Mouse (Mus musculus) bone marrow macrophage, adult 2 months (primary cell): ENCODE data around the gene Tesk2. TPM values are rescaled to one million over a fixed set of nuclear protein-coding genes. Genes with fewer than 3 reads are reported as not detected.
"Not testable (repeated sequence)": the region's sequence is repeated elsewhere in the genome, so short reads cannot be mapped to it uniquely, and the experiment has no call there.

ENCODE experiments used
- H3K27ac ChIP-seq: 2 replicates; pipeline ENCODE4 v1.5.1; 2012; ENCODE audit warnings: low read depth, low read length; ENCODE audit not compliant: insufficient read depth
- H3K4me1 ChIP-seq: 2 replicates; pipeline ENCODE4 v1.6.1; 2012; ENCODE audit warnings: low read length; ENCODE audit not compliant: control insufficient read depth, insufficient read depth
- H3K4me3 ChIP-seq: 2 replicates; pipeline ENCODE4 v1.5.1; 2012; ENCODE audit warnings: mild to moderate bottlenecking, low read length, moderate library complexity; ENCODE audit not compliant: insufficient read depth
- CTCF ChIP-seq: IDR thresholded peaks from 2 replicates; pipeline ENCODE4 v1.5.1; 2012; ENCODE audit warnings: low read depth, mild to moderate bottlenecking, low read length, moderate library complexity
- POLR2A ChIP-seq: IDR thresholded peaks from 2 replicates; pipeline ENCODE4 v1.6.1; 2012; ENCODE audit warnings: mild to moderate bottlenecking, low read depth, low read length, borderline replicate concordance
- polyA plus RNA-seq: library from polyadenylated mRNA; stranded (reverse); fragments of >200 nt; gene quantifications from 2 replicates; pipeline ENCODE4 v1.2.4, GENCODE M21; 2012; ENCODE audit not compliant: missing spikeins, insufficient read depth, insufficient read length

The Tesk2 gene
- polyA plus RNA-seq, 1 experiment = 13.2 TPM

- no peak for TF ChIP-seq POLR2A
- no peak for TF ChIP-seq CTCF
- H3K27ac ChIP-seq = no peak overlapping the region
- no peaks in the 10 kb centered on the region for H3K4me1 ChIP-seq
- H3K4me3 ChIP-seq = no peak overlapping the region
These were observed 94.5 kb downstream of the Tesk2 start for GRCm38 (mm10) chr4:116815276-116815675.

DNA sequence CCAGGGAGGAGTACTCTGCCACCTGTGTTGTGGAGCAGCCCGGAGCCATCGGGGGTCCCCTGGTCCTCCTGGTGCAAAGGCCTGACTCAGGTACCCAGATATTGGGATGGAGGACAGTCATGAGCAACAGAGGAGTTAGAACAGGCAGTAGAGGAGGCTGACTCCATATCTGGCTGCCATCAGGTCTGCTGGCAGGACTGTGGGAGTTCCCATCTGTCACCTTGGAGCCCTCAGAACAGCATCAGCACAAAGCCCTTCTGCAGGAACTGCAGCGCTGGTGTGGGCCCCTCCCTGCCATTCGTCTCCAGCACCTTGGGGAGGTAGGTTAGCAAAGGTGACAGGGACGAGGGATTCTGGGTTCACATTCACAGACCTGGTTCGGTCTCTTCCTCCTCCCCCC lies 96.7 kb downstream of the Tesk2 start:
- Histone ChIP-seq H3K4me1 (peaks cover 4% of the 10 kb centered on the region; the same call in 1 of the 2 replicates), H3K4me3 (no peak overlapping the region), H3K27ac (no peak overlapping the region)
- TF ChIP-seq POLR2A = no peak
- TF ChIP-seq CTCF = no peak

DNA sequence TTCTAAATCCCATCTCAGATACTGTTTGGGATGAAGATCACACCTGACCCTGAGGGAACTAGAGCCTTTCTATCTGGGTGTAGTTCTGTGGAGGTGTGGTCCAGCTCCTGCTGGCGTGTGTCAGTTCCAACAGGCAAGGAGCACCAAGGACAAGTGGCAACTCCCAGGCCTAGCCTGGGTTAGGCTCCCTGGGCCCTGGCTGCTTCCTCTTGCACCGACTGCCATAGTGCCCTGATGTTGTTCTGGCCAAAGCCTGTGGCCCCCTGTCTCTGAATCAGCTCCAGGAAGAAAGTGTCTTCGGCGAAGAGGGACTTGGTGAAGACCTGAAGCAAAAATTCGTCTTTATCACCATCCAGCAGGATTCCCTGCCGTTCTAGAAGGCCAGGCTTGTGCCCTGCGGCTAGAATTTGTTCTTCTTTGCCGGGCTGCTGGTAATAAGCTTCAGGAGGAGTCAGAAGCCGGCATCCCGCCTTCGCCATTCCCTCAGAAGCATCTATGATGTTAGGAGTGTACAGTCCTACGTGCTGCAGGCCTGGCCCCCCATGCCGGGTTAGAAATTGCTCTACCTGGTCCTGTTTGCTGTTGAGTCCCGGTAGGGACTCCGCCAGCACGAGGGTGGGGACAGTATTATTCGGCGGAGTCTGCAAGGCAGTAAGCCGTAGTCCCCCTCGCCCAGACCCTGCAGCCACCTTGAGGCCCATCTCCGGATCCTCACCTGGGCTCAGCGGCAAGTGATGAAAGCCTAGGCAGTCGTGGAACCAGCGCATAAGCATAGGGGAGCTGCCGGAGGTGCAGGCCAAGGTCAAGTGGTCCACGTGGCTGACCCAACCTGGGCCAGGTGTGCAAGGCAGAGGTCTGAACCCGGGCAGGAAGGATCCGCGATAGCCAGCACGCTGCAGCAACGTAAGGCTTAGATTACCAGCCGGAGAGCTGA lies 99.5 kb downstream of the Tesk2 start:
- TF ChIP-seq CTCF = no peak
- no peak for TF ChIP-seq POLR2A
- no peak overlapping the region for H3K27ac ChIP-seq
- peaks cover 4% of the 10 kb centered on the region; the same call in 1 of the 2 replicates for H3K4me1 ChIP-seq
- peak overlapping the region; percentile 58 for H3K4me3 ChIP-seq

GRCm38 (mm10) chr4:116820902-116821693 lies 100.3 kb downstream of the Tesk2 start:
- TF ChIP-seq CTCF (no peak; the same call in 1 of the 2 replicates), POLR2A (no peak)
- peak overlapping the region; percentile 58 for H3K4me3 ChIP-seq
- no peak overlapping the region for H3K27ac ChIP-seq
- peaks cover 4% of the 10 kb centered on the region; the same call in 1 of the 2 replicates for H3K4me1 ChIP-seq

- Histone ChIP-seq H3K4me1 (peaks cover 4% of the 10 kb centered on the region; the same call in 1 of the 2 replicates), H3K4me3 (peak within 1 kb of the TSS; percentile 58), H3K27ac (no peak within 1 kb of the TSS)
- TF ChIP-seq POLR2A (no peak), CTCF (no peak)
These were observed 100.9 kb downstream of the Tesk2 start, which contains the start of gene Hpdl for GRCm38 (mm10) chr4:116821694-116822016. Hpdl (minus strand) TSS chr4:116821707.

DNA sequence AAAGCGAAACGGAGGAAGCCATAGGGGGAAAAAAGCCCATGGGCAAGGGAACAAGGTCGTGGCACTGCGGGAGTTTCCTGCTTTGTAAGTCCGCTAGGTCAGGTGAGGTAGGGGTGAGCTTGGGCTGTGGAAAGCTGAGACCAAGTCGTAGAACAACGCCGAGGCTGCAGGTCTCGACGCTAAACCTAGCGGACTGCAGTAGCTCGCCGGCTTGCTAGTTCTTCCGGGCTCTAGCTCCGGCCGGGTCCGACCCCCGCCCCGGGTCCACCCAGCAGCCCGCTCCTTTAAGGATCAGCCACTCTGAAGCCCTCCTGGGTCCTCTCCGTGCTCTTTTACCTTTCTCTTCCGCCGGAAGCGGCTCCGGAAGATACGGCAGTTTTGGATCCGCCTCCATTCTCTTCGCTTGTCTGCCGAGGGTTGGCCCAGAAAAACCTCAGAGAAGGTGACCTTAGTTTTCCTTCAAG lies 103.8 kb downstream of the Tesk2 start:
- peak overlapping the region; percentile 61 for H3K4me3 ChIP-seq
- H3K4me1 ChIP-seq = peaks cover 4% of the 10 kb centered on the region; the same call in 1 of the 2 replicates
- H3K27ac ChIP-seq = no peak overlapping the region
- TF ChIP-seq CTCF (no peak), POLR2A (no peak)

- no peak for TF ChIP-seq POLR2A
- peak; percentile 37 for TF ChIP-seq CTCF
- Histone ChIP-seq H3K27ac (no peak overlapping the region), H3K4me3 (no peak overlapping the region), H3K4me1 (no peaks in the 10 kb centered on the region)
These were observed 107.1 kb downstream of the Tesk2 start for GRCm38 (mm10) chr4:116827819-116828218.

DNA sequence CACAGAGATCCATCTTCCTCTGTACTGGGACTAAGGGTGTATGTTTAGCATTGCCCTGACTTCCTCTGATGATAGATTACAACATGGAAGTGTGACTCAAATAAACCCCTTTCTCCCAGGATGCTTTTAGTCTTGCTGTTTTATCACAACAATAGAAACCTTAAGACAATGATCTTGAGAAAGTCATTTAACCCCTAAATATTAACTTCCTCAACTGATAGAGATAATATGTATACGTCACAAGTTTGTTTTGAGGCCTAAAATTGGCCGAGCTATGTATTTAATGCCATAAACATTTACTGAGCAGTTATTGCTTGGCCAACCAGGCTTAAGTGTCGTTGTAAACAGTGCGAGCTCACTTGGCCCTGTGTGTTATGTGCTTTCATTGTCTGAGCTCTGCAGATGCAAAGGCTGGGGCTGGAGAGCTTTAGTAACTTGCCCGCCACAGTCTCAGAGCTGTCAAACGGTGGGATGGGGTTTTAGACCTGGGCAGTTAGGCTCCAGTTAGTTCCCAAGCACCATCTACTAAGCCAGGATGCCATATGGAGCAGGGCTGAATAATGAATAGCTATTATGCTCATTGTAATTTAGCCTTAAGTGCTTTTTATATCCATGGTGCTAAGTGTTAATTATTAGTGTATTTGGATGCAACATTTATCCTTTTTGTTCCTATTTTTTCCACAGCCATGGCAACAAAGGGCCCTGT lies 108.8 kb downstream of the Tesk2 start:
- Histone ChIP-seq H3K27ac (no peak overlapping the region), H3K4me3 (no peak overlapping the region), H3K4me1 (0 out of 2 replicates have a peak, but pooled peaks cover 2% of the 10 kb centered on the region)
- TF ChIP-seq POLR2A (no peak), CTCF (no peak)

- Histone ChIP-seq H3K4me3 (no peak overlapping the region), H3K27ac (no peak overlapping the region), H3K4me1 (0 out of 2 replicates have a peak, but pooled peaks cover 3% of the 10 kb centered on the region)
- no peak for TF ChIP-seq POLR2A
- no peak for TF ChIP-seq CTCF
These were observed 109.3 kb downstream of the Tesk2 start for GRCm38 (mm10) chr4:116830070-116830368.

DNA sequence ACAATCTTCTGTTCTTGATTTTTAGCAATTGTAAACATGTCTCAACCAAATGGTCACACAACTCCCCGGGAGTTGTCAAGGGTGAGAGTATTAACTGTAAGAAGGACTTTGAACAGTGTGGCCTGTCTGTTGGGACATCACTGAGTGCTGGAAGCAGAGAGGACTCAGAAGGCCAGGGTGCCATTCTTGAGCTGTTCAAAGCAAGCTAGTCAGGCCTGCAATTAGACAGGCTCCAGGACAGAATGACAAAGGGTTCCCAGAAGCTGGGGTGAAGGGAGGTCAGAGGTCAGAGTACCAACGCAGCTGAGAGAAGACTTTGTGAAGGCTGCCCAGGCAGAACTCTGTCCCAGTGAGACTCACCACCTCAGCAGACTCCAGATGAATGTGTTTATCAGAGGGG lies 118.3 kb downstream of the Tesk2 start:
- H3K4me3 ChIP-seq = no peak overlapping the region

GRCm38 (mm10) chr4:116840096-116840495 lies 119.3 kb downstream of the Tesk2 start:
- H3K4me3 ChIP-seq, H3K27ac ChIP-seq, H3K4me1 ChIP-seq: not testable (repeated sequence)

More for the DNA sequence above, 118.3 kb downstream of the Tesk2 start:
- Histone ChIP-seq H3K4me1 (0 out of 2 replicates have a peak, but pooled peaks cover 3% of the 10 kb centered on the region), H3K27ac (no peak overlapping the region)
- TF ChIP-seq POLR2A = no peak
- TF ChIP-seq CTCF = no peak
